Mouse (Mus musculus): ENCODE data around the gene Cox6b1. TPM values are rescaled to one million over a fixed set of nuclear protein-coding genes. Genes with fewer than 3 reads are reported as not detected.

The Cox6b1 gene
- polyA plus RNA-seq, 1 experiment from 2014 or later: 998 TPM

- Histone ChIP-seq H3K36me3 (replicated peaks; ENCODE audit: insufficient read depth, low read length) (peaks cover 7% of the 10 kb centered on the region; the same call in 1 of the 2 replicates), H3K4me3 (ENCODE audit: low read depth, low read length) (peak overlapping the region; percentile 99; the same call in 1 of the 2 replicates), H3K9me3 (ENCODE audit: low read length) (no peaks in the 10 kb centered on the region), H3K27me3 (ENCODE audit: insufficient read depth, low read length) (no peaks in the 10 kb centered on the region), H3K4me1 (ENCODE audit: insufficient read depth) (peaks cover 22% of the 10 kb centered on the region; the same call in 1 of the 2 replicates), H3K4me2 (ENCODE audit: low read depth, low read length) (peak overlapping the region; percentile 88), H3K27ac (ENCODE audit: low read depth) (peak overlapping the region; percentile 61; the same call in 1 of the 2 replicates), H3K9ac (replicated peaks) (no peak overlapping the region; the same call in 1 of the 2 replicates)
- DNase-seq (no peak), ATAC-seq (no peak)
- TF ChIP-seq CTCF (IDR thresholded peaks at IDR 0.05; ENCODE audit: low read depth) (no peak), EP300 (IDR thresholded peaks at IDR 0.05; ENCODE audit: low read depth) (no peak)
- 84% methylated on average over 9 of the region's 9 CpGs for WGBS (ENCODE audit: insufficient replicate concordance)
These were observed 34.9 kb downstream of the Cox6b1 start for GRCm38 (mm10) chr7:30590927-30591604.

GRCm38 (mm10) chr7:30589435-30590301 lies 36.3 kb downstream of the Cox6b1 start:
- Histone ChIP-seq H3K9ac (replicated peaks) (peak overlapping the region; percentile 99), H3K9me3 (ENCODE audit: low read length) (no peaks in the 10 kb centered on the region), H3K27ac (ENCODE audit: low read depth) (peak overlapping the region; percentile 97), H3K4me1 (ENCODE audit: insufficient read depth) (peaks cover 22% of the 10 kb centered on the region; the same call in 1 of the 2 replicates), H3K4me3 (ENCODE audit: low read depth, low read length) (peak overlapping the region; percentile 99), H3K36me3 (replicated peaks; ENCODE audit: insufficient read depth, low read length) (peaks cover 21% of the 10 kb centered on the region), H3K27me3 (ENCODE audit: insufficient read depth, low read length) (no peaks in the 10 kb centered on the region), H3K4me2 (ENCODE audit: low read depth, low read length) (peak overlapping the region; percentile 88)
- DNase-seq (peak; percentile 89), ATAC-seq (peak; percentile 55)
- peak; percentile 96 for TF ChIP-seq CTCF (IDR thresholded peaks at IDR 0.05; ENCODE audit: low read depth)
- no peak for TF ChIP-seq EP300 (IDR thresholded peaks at IDR 0.05; ENCODE audit: low read depth)
- WGBS (ENCODE audit: insufficient replicate concordance): 25% methylated on average over 40 of the region's 40 CpGs

GRCm38 (mm10) chr7:30588676-30589434 lies 37.1 kb downstream of the Cox6b1 start, which contains the start of gene Kmt2b:
TSS of gene Kmt2b (minus strand) at chr7:30588726.
- TF ChIP-seq EP300 (IDR thresholded peaks at IDR 0.05; ENCODE audit: low read depth): no peak
- TF ChIP-seq CTCF (IDR thresholded peaks at IDR 0.05; ENCODE audit: low read depth): 0 out of 2 replicates have a peak, but pooled peaks have one; percentile 6
- Histone ChIP-seq H3K27me3 (ENCODE audit: insufficient read depth, low read length) (no peaks in the 10 kb centered on the region), H3K9ac (replicated peaks) (peak within 1 kb of the TSS; percentile 99), H3K4me1 (ENCODE audit: insufficient read depth) (peaks cover 19% of the 10 kb centered on the region; the same call in 1 of the 2 replicates), H3K4me2 (ENCODE audit: low read depth, low read length) (peak within 1 kb of the TSS; percentile 88), H3K36me3 (replicated peaks; ENCODE audit: insufficient read depth, low read length) (peaks cover 30% of the 10 kb centered on the region), H3K9me3 (ENCODE audit: low read length) (no peaks in the 10 kb centered on the region), H3K27ac (ENCODE audit: low read depth) (peak within 1 kb of the TSS; percentile 97), H3K4me3 (ENCODE audit: low read depth, low read length) (peak within 1 kb of the TSS; percentile 99)
- ATAC-seq: peak; percentile 93
- peak; percentile 96 for DNase-seq
- under 1% methylated on average over 54 of the region's 68 CpGs for WGBS (ENCODE audit: insufficient replicate concordance)

GRCm38 (mm10) chr7:30587842-30588667 lies 37.9 kb downstream of the Cox6b1 start:
- ATAC-seq (peak; percentile 7), DNase-seq (peak; percentile 67)
- H3K36me3 ChIP-seq (replicated peaks; ENCODE audit: insufficient read depth, low read length): peaks cover 38% of the 10 kb centered on the region
- TF ChIP-seq EP300 (IDR thresholded peaks at IDR 0.05; ENCODE audit: low read depth) (no peak), CTCF (IDR thresholded peaks at IDR 0.05; ENCODE audit: low read depth) (no peak)
- peak overlapping the region; percentile 99 for H3K9ac ChIP-seq (replicated peaks)
- H3K27ac ChIP-seq (ENCODE audit: low read depth): peak overlapping the region; percentile 97
- WGBS (ENCODE audit: insufficient replicate concordance): under 1% methylated on average over 57 of the region's 67 CpGs
- peak overlapping the region; percentile 88 for H3K4me2 ChIP-seq (ENCODE audit: low read depth, low read length)
- no peaks in the 10 kb centered on the region for H3K27me3 ChIP-seq (ENCODE audit: insufficient read depth, low read length)
- H3K4me1 ChIP-seq (ENCODE audit: insufficient read depth): peaks cover 19% of the 10 kb centered on the region; the same call in 1 of the 2 replicates
- H3K4me3 ChIP-seq (ENCODE audit: low read depth, low read length): peak overlapping the region; percentile 99
- no peaks in the 10 kb centered on the region for H3K9me3 ChIP-seq (ENCODE audit: low read length)

- Histone ChIP-seq H3K4me3 (ENCODE audit: low read depth, low read length) (no peak overlapping the region), H3K27ac (ENCODE audit: low read depth) (no peak overlapping the region), H3K9me3 (ENCODE audit: low read length) (no peaks in the 10 kb centered on the region), H3K27me3 (ENCODE audit: insufficient read depth, low read length) (no peaks in the 10 kb centered on the region), H3K4me1 (ENCODE audit: insufficient read depth) (peaks cover 19% of the 10 kb centered on the region; the same call in 1 of the 2 replicates), H3K9ac (replicated peaks) (no peak overlapping the region; the same call in 1 of the 2 replicates), H3K4me2 (ENCODE audit: low read depth, low read length) (0 out of 2 replicates have a peak overlapping the region, but pooled peaks have one; percentile 88), H3K36me3 (replicated peaks; ENCODE audit: insufficient read depth, low read length) (peaks cover 53% of the 10 kb centered on the region)
- DNase-seq (no peak), ATAC-seq (no peak)
- TF ChIP-seq CTCF (IDR thresholded peaks at IDR 0.05; ENCODE audit: low read depth) (no peak), EP300 (IDR thresholded peaks at IDR 0.05; ENCODE audit: low read depth) (no peak)
- 91% methylated on average over 28 of the region's 28 CpGs for WGBS (ENCODE audit: insufficient replicate concordance)
These were observed 39.4 kb downstream of the Cox6b1 start for GRCm38 (mm10) chr7:30586455-30587020.

Measured in liver, postnatal 0 days (tissue).